Mouse (Mus musculus): ENCODE results near the gene Jazf1.

GRCm38 (mm10) chr6:52848199-52848598 is 220.2 kb downstream of the Jazf1 start:
- TF ChIP-seq CTCF (IDR thresholded peaks at IDR 0.05 in 2 of 3, conservative IDR thresholded peaks at IDR 0.05 in 1 of 3; ENCODE audit: control insufficient read depth in 1 of 3, insufficient read depth in 1 of 3, low read depth in 2 of 3, low read length in 3 of 3, poor library complexity in 1 of 3, severe bottlenecking in 1 of 3) = no peak
- no peak for TF ChIP-seq POLR2A (IDR thresholded peaks at IDR 0.05; ENCODE audit: control insufficient read depth in 1 of 2, insufficient read depth in 1 of 2, low read depth in 1 of 2, low read length in 2 of 2, poor library complexity in 1 of 2)
- TF ChIP-seq GABPA (IDR thresholded peaks at IDR 0.05; ENCODE audit: low read depth, low read length) = no peak
- TF ChIP-seq BHLHE40 (IDR thresholded peaks at IDR 0.05; ENCODE audit: borderline replicate concordance, low read depth, low read length) = no peak
- TF ChIP-seq SMC3 (IDR thresholded peaks at IDR 0.05; ENCODE audit: low read depth, low read length) = no peak
- TF ChIP-seq NRF1 (IDR thresholded peaks at IDR 0.05; ENCODE audit: insufficient read depth, low read depth, low read length, poor library complexity, severe bottlenecking) = no peak
- TF ChIP-seq MEF2A (IDR thresholded peaks at IDR 0.05; ENCODE audit: extremely low read depth, insufficient replicate concordance, low read depth, low read length, poor library complexity, severe bottlenecking) = no peak
- no peak for TF ChIP-seq RAD21 (IDR thresholded peaks at IDR 0.05; ENCODE audit: low read depth, low read length)
